Mouse (Mus musculus): ENCODE data around the gene Mdga1. TPM values are rescaled to one million over a fixed set of nuclear protein-coding genes. Genes with fewer than 3 reads are reported as not detected.

Gene Mdga1
- total RNA-seq, 2 experiments from 2014 or later = 0.58 to 2.4 TPM

GRCm38 (mm10) chr17:29928751-29929237 is 41.1 kb downstream of the Mdga1 start:
- no peak for ATAC-seq (replicated peaks; ENCODE audit: low FRiP score, poor library complexity, severe bottlenecking)

GRCm38 (mm10) chr17:29925608-29926606 is 44.0 kb downstream of the Mdga1 start:
- ATAC-seq (replicated peaks; ENCODE audit: low FRiP score, poor library complexity, severe bottlenecking) = no peak

GRCm38 (mm10) chr17:29920089-29920488 is 49.8 kb downstream of the Mdga1 start:
- no peak for ATAC-seq (replicated peaks; ENCODE audit: low FRiP score, poor library complexity, severe bottlenecking)

- ATAC-seq (replicated peaks; ENCODE audit: low FRiP score, poor library complexity, severe bottlenecking) = no peak
Measured at GRCm38 (mm10) chr17:29919552-29919920, 50.4 kb downstream of the Mdga1 start.

GRCm38 (mm10) chr17:29918791-29919551 is 50.9 kb downstream of the Mdga1 start:
- ATAC-seq (replicated peaks; ENCODE audit: low FRiP score, poor library complexity, severe bottlenecking) = no peak

- no peak for ATAC-seq (replicated peaks; ENCODE audit: low FRiP score, poor library complexity, severe bottlenecking)
Measured at GRCm38 (mm10) chr17:29916968-29917367, 52.9 kb downstream of the Mdga1 start.

GRCm38 (mm10) chr17:29915820-29916219 is 54.1 kb downstream of the Mdga1 start:
- ATAC-seq (replicated peaks; ENCODE audit: low FRiP score, poor library complexity, severe bottlenecking) = no peak

GRCm38 (mm10) chr17:29913301-29913965 is 56.5 kb downstream of the Mdga1 start:
- no peak for ATAC-seq (replicated peaks; ENCODE audit: low FRiP score, poor library complexity, severe bottlenecking)

- ATAC-seq (replicated peaks; ENCODE audit: low FRiP score, poor library complexity, severe bottlenecking) = no peak
Measured at GRCm38 (mm10) chr17:29912733-29913132, 57.2 kb downstream of the Mdga1 start.

GRCm38 (mm10) chr17:29909031-29909430 is 60.9 kb downstream of the Mdga1 start:
- no peak for ATAC-seq (replicated peaks; ENCODE audit: low FRiP score, poor library complexity, severe bottlenecking)

- ATAC-seq (replicated peaks; ENCODE audit: low FRiP score, poor library complexity, severe bottlenecking) = no peak
Measured at GRCm38 (mm10) chr17:29904694-29905093, 65.2 kb downstream of the Mdga1 start.

GRCm38 (mm10) chr17:29902406-29903155 is 67.3 kb downstream of the Mdga1 start:
- ATAC-seq (replicated peaks; ENCODE audit: low FRiP score, poor library complexity, severe bottlenecking) = no peak

GRCm38 (mm10) chr17:29900289-29900688 is 69.6 kb downstream of the Mdga1 start:
- ATAC-seq (replicated peaks; ENCODE audit: low FRiP score, poor library complexity, severe bottlenecking) = no peak

- ATAC-seq (replicated peaks; ENCODE audit: low FRiP score, poor library complexity, severe bottlenecking) = no peak
Measured at GRCm38 (mm10) chr17:29896181-29897054, 73.5 kb downstream of the Mdga1 start.

- ATAC-seq (replicated peaks; ENCODE audit: low FRiP score, poor library complexity, severe bottlenecking) = no peak
Measured at GRCm38 (mm10) chr17:29895566-29895965, 74.3 kb downstream of the Mdga1 start.

GRCm38 (mm10) chr17:29894965-29895364 is 74.9 kb downstream of the Mdga1 start:
- no peak for ATAC-seq (replicated peaks; ENCODE audit: low FRiP score, poor library complexity, severe bottlenecking)

- no peak for ATAC-seq (replicated peaks; ENCODE audit: low FRiP score, poor library complexity, severe bottlenecking)
Measured at GRCm38 (mm10) chr17:29890451-29891110, 79.3 kb downstream of the Mdga1 start.
